Mouse (Mus musculus) G1E (cell line): Measurements from ENCODE around the gene Smtnl1.
A peak's percentile ranks its signal among the peaks of the same experiment; 100 is the strongest.

Experiments
- CTCF ChIP-seq: IDR thresholded peaks from 2 replicates; pipeline ENCODE4 v1.5.1; 2012; ENCODE audit warnings: low read depth, low read length, inconsistent platforms, mixed read lengths
- GATA1 ChIP-seq: IDR thresholded peaks from 2 replicates; pipeline ENCODE4 v1.6.1; 2012; ENCODE audit warnings: borderline replicate concordance, low read length, inconsistent platforms, mixed read lengths
- GATA2 ChIP-seq: IDR thresholded peaks from 2 replicates; pipeline ENCODE4 v1.6.1; 2012; ENCODE audit warnings: low read depth, low read length, inconsistent platforms, borderline replicate concordance
- POLR2AphosphoS5 ChIP-seq: IDR thresholded peaks from 2 replicates; pipeline ENCODE4 v1.6.1; 2012; ENCODE audit warnings: low read depth, low read length, inconsistent platforms; ENCODE audit not compliant: insufficient replicate concordance
- TAL1 ChIP-seq: conservative IDR thresholded peaks from 2 replicates; pipeline ENCODE4 v1.6.1; 2012; ENCODE audit warnings: low read depth, low read length, inconsistent platforms, mixed read lengths

- TF ChIP-seq TAL1 (no peak), CTCF (peak; percentile 47), GATA1 (no peak), GATA2 (no peak), POLR2AphosphoS5 (no peak)
These were observed 43.4 kb upstream of the Smtnl1 start for GRCm38 (mm10) chr2:84865616-84866571.
